Mouse (Mus musculus) spleen, adult 2 months (tissue): ENCODE results near the gene Ttyh2. TPM values are rescaled to one million over a fixed set of nuclear protein-coding genes. Genes with fewer than 3 reads are reported as not detected.

ENCODE experiments used
- DNase-seq, 2 experiments: peaks; one replicate each; pipeline versions ENCODE4 v3.0.0 to v3.0.0-alpha.2; 2012 to 2021; ENCODE audit warnings: low spot score in 2 of 2, low read depth in 1 of 2
- H3K27ac ChIP-seq: fragments of 200-500 bp; 2 replicates; pipeline ENCODE4 v1.5.1; 2012; ENCODE audit warnings: low read length, inconsistent platforms; ENCODE audit not compliant: insufficient read depth
- H3K27me3 ChIP-seq: fragments of 200-500 bp; 2 replicates; pipeline ENCODE4 v1.6.1; 2012; ENCODE audit warnings: mild to moderate bottlenecking, moderate library complexity, low read length, inconsistent platforms; ENCODE audit not compliant: control insufficient read depth, insufficient read depth
- H3K36me3 ChIP-seq: fragments of 200-500 bp; 2 replicates; pipeline ENCODE4 v1.6.1; 2012; ENCODE audit warnings: mild to moderate bottlenecking, low read length, inconsistent platforms; ENCODE audit not compliant: control insufficient read depth, insufficient read depth
- H3K4me1 ChIP-seq: fragments of 200-500 bp; 2 replicates; pipeline ENCODE4 v1.6.1; 2011; ENCODE audit warnings: inconsistent platforms; ENCODE audit not compliant: control insufficient read depth, insufficient read depth, insufficient read length
- H3K4me3 ChIP-seq: fragments of 200-500 bp; 2 replicates; pipeline ENCODE4 v1.5.1; 2011; ENCODE audit warnings: mild to moderate bottlenecking, inconsistent platforms; ENCODE audit not compliant: insufficient read depth, insufficient read length; ENCODE audit errors: extremely low read depth
- CTCF ChIP-seq: fragments of 200-500 bp; IDR thresholded peaks from 2 replicates; pipeline ENCODE4 v1.5.1; 2011; ENCODE audit warnings: mild to moderate bottlenecking, inconsistent platforms; ENCODE audit not compliant: insufficient read depth, insufficient read length, insufficient replicate concordance; ENCODE audit errors: extremely low read depth
- POLR2A ChIP-seq: fragments of 200-500 bp; IDR thresholded peaks from 2 replicates; pipeline ENCODE4 v1.6.1; 2011; ENCODE audit warnings: low read depth, low read length, inconsistent platforms
- WGBS: fragments of 180-500 bp; shearing (Covaris S2); methylation state at CpG from one replicate; pipeline ENCODE4 v1.1.7; 2018; 5-methylcytosine and 5-hydroxymethylcytosine counted together
- polyA plus RNA-seq: library from polyadenylated mRNA; depleted of rRNA; stranded (reverse); fragments of >200 nt; gene quantifications from 2 replicates; pipeline ENCODE4 v1.2.3, GENCODE M21; 2012

Ttyh2 gene
- polyA plus RNA-seq, 1 experiment, result 19.2 TPM

- TF ChIP-seq CTCF (no peak), POLR2A (no peak)
- Histone ChIP-seq H3K27me3 (0 out of 2 replicates have a peak, but pooled peaks cover 4% of the 10 kb centered on the region), H3K27ac (peak overlapping the region; percentile 22; the same call in 1 of the 2 replicates), H3K4me1 (peaks cover 14% of the 10 kb centered on the region; the same call in 1 of the 2 replicates), H3K4me3 (no peak overlapping the region), H3K36me3 (no peaks in the 10 kb centered on the region)
- DNase-seq, result no peak
- 94% methylated on average over 5 of the region's 5 CpGs for WGBS
Observed at GRCm38 (mm10) chr11:114681054-114681453, 5.8 kb downstream of the Ttyh2 start.

- Histone ChIP-seq H3K4me3 (no peak overlapping the region), H3K4me1 (peaks cover 11% of the 10 kb centered on the region; the same call in 1 of the 2 replicates), H3K36me3 (no peaks in the 10 kb centered on the region), H3K27me3 (no peaks in the 10 kb centered on the region), H3K27ac (no peak overlapping the region)
- no peak for DNase-seq
- no peak for TF ChIP-seq POLR2A
- TF ChIP-seq CTCF, result no peak
- WGBS, result 88% methylated on average over 13 of the region's 13 CpGs
Observed at GRCm38 (mm10) chr11:114682321-114682900, 7.2 kb downstream of the Ttyh2 start.

- no peaks in the 10 kb centered on the region for H3K36me3 ChIP-seq
- no peaks in the 10 kb centered on the region for H3K27me3 ChIP-seq
- TF ChIP-seq CTCF (no peak), POLR2A (no peak)
- no peak for DNase-seq
- H3K4me1 ChIP-seq, result peaks cover 11% of the 10 kb centered on the region; the same call in 1 of the 2 replicates
- H3K27ac ChIP-seq, result no peak overlapping the region
- no peak overlapping the region for H3K4me3 ChIP-seq
- 89% methylated on average over 10 of the region's 10 CpGs for WGBS
Observed at GRCm38 (mm10) chr11:114683029-114683721, 7.9 kb downstream of the Ttyh2 start.

- WGBS, result 71% methylated on average over 19 of the region's 20 CpGs
- no peak overlapping the region for H3K4me3 ChIP-seq
Observed at GRCm38 (mm10) chr11:114683722-114684621, 8.7 kb downstream of the Ttyh2 start.

GRCm38 (mm10) chr11:114684627-114685373 lies 9.6 kb downstream of the Ttyh2 start:
- Histone ChIP-seq H3K4me3 (no peak overlapping the region), H3K27me3 (no peaks in the 10 kb centered on the region), H3K36me3 (no peaks in the 10 kb centered on the region), H3K27ac (no peak overlapping the region), H3K4me1 (peaks cover 11% of the 10 kb centered on the region; the same call in 1 of the 2 replicates)
- WGBS, result 88% methylated on average over 14 of the region's 14 CpGs
- TF ChIP-seq CTCF (no peak), POLR2A (no peak)
- DNase-seq, result no peak

More at GRCm38 (mm10) chr11:114683722-114684621, 8.7 kb downstream of the Ttyh2 start:
- no peaks in the 10 kb centered on the region for H3K36me3 ChIP-seq
- no peak overlapping the region for H3K27ac ChIP-seq
- no peak for DNase-seq
- TF ChIP-seq POLR2A (no peak), CTCF (no peak)
- peaks cover 11% of the 10 kb centered on the region; the same call in 1 of the 2 replicates for H3K4me1 ChIP-seq
- H3K27me3 ChIP-seq, result no peaks in the 10 kb centered on the region

GRCm38 (mm10) chr11:114685526-114686040 lies 10.4 kb downstream of the Ttyh2 start:
- no peak overlapping the region for H3K27ac ChIP-seq
- no peak overlapping the region for H3K4me3 ChIP-seq
- H3K27me3 ChIP-seq, result no peaks in the 10 kb centered on the region
- no peaks in the 10 kb centered on the region for H3K36me3 ChIP-seq
- DNase-seq, result no peak
- TF ChIP-seq POLR2A, result no peak
- TF ChIP-seq CTCF, result no peak
- 83% methylated on average over 9 of the region's 9 CpGs for WGBS
- H3K4me1 ChIP-seq, result peaks cover 6% of the 10 kb centered on the region; the same call in 1 of the 2 replicates
